Mouse (Mus musculus): ENCODE data around the gene Cenpf.

Cenpf gene

DNA sequence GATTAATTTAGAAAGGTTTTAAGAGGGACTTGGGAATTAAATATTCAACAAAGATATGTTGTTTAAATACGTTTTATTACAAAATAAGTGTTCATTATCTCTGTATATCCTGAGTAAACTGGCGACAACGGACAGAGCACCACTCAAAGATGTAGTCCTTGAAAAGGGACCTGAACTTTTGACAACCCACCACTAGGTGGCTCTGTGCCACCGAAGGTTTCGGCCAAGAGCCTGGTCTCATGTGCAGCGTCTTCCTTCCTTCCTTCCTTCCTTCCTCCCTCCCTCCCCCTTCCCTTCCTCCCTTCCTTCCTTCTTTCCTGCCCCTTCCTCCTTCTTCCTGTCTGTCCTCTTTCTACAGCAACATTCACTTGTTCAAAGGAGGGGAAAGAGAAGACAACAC lies 13.1 kb upstream of the Cenpf start:
- in situ Hi-C loops (cut with MboI; ENCODE audit: low pct_unique_long_range_greater_than_20kb in 1 of 2, low sequenced_read_pairs in 2 of 2, unreplicated experiment in 1 of 2) = no loop called here

DNA sequence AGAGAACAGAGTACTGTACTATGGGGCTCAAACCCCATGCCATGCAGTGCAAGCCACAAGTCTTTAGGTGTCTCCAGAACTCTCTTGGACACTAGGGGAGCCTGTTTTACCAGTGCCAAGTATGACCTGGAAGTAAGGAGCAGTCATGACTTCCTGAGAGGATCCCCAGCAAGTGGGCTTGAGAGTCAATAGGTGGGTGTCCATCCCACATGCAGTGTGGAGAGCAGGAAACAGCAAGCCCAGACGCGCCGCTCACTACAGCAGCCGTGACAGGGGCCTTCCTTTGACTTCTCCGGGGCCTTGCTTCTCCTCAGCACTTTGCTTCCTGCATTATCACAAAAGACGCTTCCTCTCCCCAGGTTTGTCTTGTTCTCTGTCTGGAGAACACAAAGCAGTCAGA lies 12.3 kb upstream of the Cenpf start:
- in situ Hi-C loops (cut with MboI; ENCODE audit: low pct_unique_long_range_greater_than_20kb in 1 of 2, low sequenced_read_pairs in 2 of 2, unreplicated experiment in 1 of 2) = no loop called here

GRCm38 (mm10) chr1:189698416-189698815 lies 10.5 kb upstream of the Cenpf start:
- in situ Hi-C loops (cut with MboI; ENCODE audit: low pct_unique_long_range_greater_than_20kb in 1 of 2, low sequenced_read_pairs in 2 of 2, unreplicated experiment in 1 of 2) = loop anchor here in 1 of 2 experiments (10.0 kb wide), 1 partner anchor 226 kb away; the partner anchor contains the start of gene Smyd2

DNA sequence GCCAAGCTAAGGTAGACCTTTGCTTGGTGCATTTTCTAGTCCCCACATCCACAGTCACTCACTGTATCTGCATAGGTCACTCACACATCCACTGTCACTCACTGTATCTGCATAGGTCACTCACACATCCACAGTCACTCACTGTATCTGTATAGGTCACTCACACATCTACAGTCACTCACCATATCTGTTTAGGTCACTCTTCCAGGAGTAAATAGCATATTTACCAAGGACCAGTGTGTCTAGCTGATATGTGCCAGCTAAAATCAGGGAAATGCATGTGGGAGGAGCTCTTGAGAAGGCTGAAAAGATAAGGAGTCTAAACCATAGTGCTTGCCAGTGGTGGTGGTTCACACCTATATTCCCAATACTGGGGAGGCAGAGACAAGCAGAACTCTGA lies 7.4 kb upstream of the Cenpf start:
- in situ Hi-C loops (cut with MboI; ENCODE audit: low pct_unique_long_range_greater_than_20kb in 1 of 2, low sequenced_read_pairs in 2 of 2, unreplicated experiment in 1 of 2) = loop anchor here in 1 of 2 experiments (10.0 kb wide), 1 partner anchor 229 kb away; the partner anchor contains the start of gene Smyd2

GRCm38 (mm10) chr1:189694391-189694790 lies 6.5 kb upstream of the Cenpf start:
- in situ Hi-C loops (cut with MboI; ENCODE audit: low pct_unique_long_range_greater_than_20kb in 1 of 2, low sequenced_read_pairs in 2 of 2, unreplicated experiment in 1 of 2) = loop anchor here in 1 of 2 experiments (10.0 kb wide), 1 partner anchor 230 kb away; the partner anchor contains the start of gene Smyd2

- in situ Hi-C loops (cut with MboI; ENCODE audit: low pct_unique_long_range_greater_than_20kb in 1 of 2, low sequenced_read_pairs in 2 of 2, unreplicated experiment in 1 of 2) = loop anchor here in 1 of 2 experiments (10.0 kb wide), 1 partner anchor 232 kb away; the partner anchor contains the start of gene Smyd2
These were observed 4.6 kb upstream of the Cenpf start for GRCm38 (mm10) chr1:189692442-189692841.

DNA sequence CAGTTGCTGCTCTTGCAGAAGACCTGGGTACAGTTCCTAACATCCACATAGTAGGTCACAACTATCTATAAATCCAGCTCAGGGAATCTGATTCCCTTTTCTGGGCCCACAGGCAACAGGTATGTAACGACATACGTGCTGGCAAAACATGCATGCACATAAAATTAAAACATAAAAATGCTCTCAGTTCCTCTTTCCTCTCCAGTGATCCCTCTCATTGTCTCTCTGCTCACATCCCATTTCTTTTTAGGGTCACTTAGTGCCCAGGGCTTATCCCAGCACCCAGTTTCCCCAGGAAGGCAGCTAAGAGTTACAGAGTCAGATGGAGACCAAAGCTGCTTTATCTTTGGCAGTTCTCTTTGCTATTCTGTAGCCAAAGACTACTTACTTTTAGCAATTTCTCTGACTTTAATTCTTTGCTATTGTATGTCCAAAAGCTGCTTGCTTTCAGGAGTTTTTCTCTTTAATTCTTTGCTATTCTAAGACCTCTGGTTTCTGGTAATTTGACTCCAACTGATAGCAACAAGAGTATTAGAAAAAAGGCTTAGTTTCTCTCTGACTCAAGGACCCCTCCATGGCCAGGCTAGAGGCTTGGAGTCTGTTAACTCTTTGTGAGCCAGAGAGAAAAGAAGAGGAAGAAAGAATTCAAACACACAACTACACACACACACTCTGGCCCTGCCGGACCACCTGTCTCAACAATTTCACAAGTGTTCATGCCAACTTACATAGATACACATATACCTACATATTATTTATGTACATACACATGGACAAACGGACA lies 1.4 kb upstream of the Cenpf start:
- in situ Hi-C loops (cut with MboI; ENCODE audit: low pct_unique_long_range_greater_than_20kb in 1 of 2, low sequenced_read_pairs in 2 of 2, unreplicated experiment in 1 of 2) = no loop called here

DNA sequence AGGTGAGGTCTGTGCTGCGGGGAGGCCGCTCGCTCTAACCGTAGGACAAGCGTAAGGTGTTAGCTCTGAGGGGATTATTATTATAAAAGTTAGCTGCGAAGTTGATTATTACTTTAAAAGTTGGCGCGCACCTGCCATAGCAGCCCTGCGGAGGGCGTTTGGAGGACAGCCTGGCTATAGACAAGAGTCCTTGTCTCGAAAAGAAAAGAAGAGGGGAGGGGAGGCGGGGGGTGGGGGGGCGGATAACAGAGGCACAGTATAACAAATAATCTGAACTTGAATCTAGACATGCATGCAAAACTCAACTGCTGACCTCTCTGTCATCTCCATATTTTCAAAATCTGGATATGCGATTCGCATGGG lies 483 bp upstream of the Cenpf start:
- in situ Hi-C loops (cut with MboI; ENCODE audit: low pct_unique_long_range_greater_than_20kb in 1 of 2, low sequenced_read_pairs in 2 of 2, unreplicated experiment in 1 of 2) = no loop called here

DNA sequence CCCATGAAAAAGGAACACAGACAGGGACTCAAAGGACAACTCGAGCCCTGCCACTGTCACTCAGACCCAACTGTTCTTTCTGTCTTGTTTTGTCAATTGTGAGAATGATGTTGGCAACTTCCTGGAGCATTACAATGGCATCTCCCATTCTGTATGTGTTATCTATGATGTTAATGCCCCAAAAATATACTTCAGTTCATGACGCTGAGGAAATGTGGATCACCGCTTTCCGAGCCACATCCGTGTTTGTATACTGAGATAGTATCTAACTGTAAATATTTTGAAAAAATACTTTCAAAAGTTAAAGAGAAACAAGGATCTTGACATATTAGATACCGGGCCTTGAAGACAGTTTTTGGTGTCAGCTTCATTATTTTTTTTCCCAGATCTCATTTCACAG lies 1.9 kb downstream of the Cenpf start:
- in situ Hi-C loops (cut with MboI; ENCODE audit: low pct_unique_long_range_greater_than_20kb in 1 of 2, low sequenced_read_pairs in 2 of 2, unreplicated experiment in 1 of 2) = no loop called here

DNA sequence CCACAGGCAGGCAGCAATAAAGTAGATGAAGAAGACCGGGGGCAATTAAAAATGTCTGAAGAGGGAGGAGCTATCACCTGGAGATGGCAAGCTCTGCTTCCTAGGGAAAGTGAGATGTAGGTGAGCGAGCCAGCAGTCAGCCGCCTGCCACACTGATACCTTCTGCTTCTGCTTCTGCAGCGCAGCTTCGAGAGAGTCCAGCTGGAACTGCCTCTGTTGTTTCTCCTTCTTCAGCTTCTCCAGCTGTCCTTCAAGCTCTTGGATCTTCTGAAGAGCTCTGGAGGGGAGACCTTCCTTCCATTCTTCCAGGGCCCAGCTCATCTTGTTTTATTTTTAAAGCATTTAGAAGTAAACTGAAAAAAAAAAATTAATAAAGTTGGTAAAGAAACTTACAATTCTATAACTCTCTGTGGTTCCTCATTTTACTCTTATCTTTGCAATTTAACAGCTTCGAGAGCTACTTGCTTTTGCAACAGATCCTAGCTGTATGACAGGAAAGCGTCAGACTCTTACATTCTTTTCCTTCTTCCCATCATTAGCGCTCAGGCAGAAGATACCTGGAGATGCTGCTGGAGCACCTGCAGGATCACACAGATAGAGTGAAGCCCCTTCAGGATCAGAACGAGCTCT lies 3.0 kb downstream of the Cenpf start:
- in situ Hi-C loops (cut with MboI; ENCODE audit: low pct_unique_long_range_greater_than_20kb in 1 of 2, low sequenced_read_pairs in 2 of 2, unreplicated experiment in 1 of 2) = no loop called here

- in situ Hi-C loops (cut with MboI; ENCODE audit: low pct_unique_long_range_greater_than_20kb in 1 of 2, low sequenced_read_pairs in 2 of 2, unreplicated experiment in 1 of 2) = no loop called here
These were observed 8.3 kb downstream of the Cenpf start for GRCm38 (mm10) chr1:189679555-189679954.

DNA sequence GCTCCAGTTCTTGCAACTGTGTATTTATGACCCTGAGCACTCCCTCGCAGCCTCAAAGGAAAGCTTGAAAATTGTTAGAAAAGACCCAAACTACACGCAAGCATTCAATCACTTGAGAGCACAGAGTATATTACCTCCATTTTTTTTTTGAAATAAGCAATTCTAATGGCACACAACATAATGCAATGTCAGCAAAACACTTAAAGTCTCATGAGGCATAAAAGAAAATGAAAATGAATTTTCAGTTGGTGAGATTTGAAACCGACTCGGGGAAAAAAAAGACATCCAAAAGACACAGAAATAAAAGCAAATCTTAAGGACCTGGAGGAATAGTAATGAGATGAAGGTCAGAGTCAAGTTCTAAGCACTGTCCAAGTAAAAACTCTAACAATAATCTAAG lies 11.9 kb downstream of the Cenpf start:
- in situ Hi-C loops (cut with MboI; ENCODE audit: low pct_unique_long_range_greater_than_20kb in 1 of 2, low sequenced_read_pairs in 2 of 2, unreplicated experiment in 1 of 2) = no loop called here

- in situ Hi-C loops (cut with MboI; ENCODE audit: low pct_unique_long_range_greater_than_20kb in 1 of 2, low sequenced_read_pairs in 2 of 2, unreplicated experiment in 1 of 2) = no loop called here
These were observed 12.5 kb downstream of the Cenpf start for GRCm38 (mm10) chr1:189675421-189675820.

DNA sequence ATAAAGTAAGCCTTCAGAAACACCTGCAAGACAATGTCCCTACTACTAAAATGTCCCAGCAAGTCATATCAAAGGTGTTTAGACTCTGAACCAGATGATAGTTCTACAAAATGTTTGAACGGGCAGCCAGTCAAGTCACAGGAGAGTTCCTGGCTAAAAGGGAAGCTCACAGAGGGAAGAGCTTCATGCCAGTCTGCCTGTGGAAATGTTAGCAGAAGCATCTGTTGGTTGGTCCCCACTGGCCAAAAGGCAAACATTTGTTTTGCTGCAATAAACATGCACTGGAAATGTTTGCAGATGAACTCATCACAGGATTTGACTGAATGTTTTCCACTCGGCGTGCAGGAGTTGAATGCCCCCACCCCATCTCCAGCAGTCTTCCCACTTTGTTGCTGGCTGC lies 21.9 kb downstream of the Cenpf start:
- in situ Hi-C loops (cut with MboI; ENCODE audit: low pct_unique_long_range_greater_than_20kb in 1 of 2, low sequenced_read_pairs in 2 of 2, unreplicated experiment in 1 of 2) = no loop called here

GRCm38 (mm10) chr1:189664873-189665144 lies 23.1 kb downstream of the Cenpf start:
- in situ Hi-C loops (cut with MboI; ENCODE audit: low pct_unique_long_range_greater_than_20kb in 1 of 2, low sequenced_read_pairs in 2 of 2, unreplicated experiment in 1 of 2) = no loop called here

DNA sequence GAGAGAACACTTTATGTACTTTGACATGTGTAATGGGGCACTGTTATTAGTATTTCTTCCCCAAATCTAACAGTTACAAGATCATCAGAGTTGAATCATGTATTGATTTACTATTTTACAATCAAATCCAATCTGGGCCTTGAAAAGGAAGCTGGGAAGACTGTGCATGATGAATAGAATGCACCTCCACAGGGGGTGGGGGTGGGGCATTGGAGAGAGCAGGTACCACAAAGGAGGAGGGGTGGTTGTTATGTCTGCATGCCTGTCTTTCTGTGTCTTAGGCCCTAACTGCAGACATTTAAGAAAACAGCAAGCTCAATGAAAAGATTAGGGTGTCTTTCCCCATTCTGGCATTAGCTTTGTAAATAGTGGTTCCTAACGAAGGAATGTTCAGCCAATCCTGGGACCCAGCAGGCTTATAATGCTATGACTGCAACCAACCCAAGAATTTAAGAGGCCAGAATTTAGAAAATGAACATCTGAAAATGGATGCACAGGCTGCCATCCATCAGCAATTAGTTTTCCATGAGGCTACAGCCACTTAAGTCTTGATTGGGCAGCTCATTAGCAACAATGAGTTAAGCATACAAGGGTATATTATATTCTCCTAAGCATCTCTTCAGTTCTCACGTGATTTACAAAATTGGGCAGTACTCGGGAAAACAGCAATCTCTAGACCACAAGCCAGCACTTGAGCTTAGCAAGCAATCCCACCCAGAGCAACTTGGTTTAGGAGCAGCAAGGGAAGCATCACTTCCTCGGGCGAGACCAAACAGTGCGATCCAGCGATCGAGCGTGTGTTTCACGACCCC lies 23.6 kb downstream of the Cenpf start:
- in situ Hi-C loops (cut with MboI; ENCODE audit: low pct_unique_long_range_greater_than_20kb in 1 of 2, low sequenced_read_pairs in 2 of 2, unreplicated experiment in 1 of 2) = no loop called here

DNA sequence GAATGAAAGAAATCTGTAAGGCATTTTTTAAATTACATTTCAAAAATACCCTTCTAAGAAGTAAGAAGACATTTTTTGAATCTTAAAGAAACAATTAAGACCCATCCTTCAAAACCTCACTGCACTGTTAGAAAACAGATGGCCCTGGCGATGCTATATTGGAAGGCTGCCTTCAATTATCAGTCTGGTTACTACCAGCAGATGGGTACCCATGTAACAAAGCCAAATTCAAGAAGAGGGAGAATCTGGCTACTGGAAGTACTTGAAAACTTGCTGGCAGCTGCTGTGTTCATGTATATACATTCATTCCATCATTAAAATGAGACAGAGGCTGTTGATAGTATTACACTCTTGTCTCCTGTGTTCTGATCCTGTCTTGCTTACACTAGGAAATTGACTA lies 24.4 kb downstream of the Cenpf start:
- in situ Hi-C loops (cut with MboI; ENCODE audit: low pct_unique_long_range_greater_than_20kb in 1 of 2, low sequenced_read_pairs in 2 of 2, unreplicated experiment in 1 of 2) = no loop called here

GRCm38 (mm10) chr1:189661856-189662255 lies 26.0 kb downstream of the Cenpf start:
- in situ Hi-C loops (cut with MboI; ENCODE audit: low pct_unique_long_range_greater_than_20kb in 1 of 2, low sequenced_read_pairs in 2 of 2, unreplicated experiment in 1 of 2) = no loop called here

GRCm38 (mm10) chr1:189657406-189657805 lies 30.5 kb downstream of the Cenpf start:
- in situ Hi-C loops (cut with MboI; ENCODE audit: low pct_unique_long_range_greater_than_20kb in 1 of 2, low sequenced_read_pairs in 2 of 2, unreplicated experiment in 1 of 2) = no loop called here

Measured in mouse embryonic stem cell (cell line).